Mouse (Mus musculus) left cerebral cortex, postnatal 10 days (tissue): Measurements from ENCODE around the gene Hip1. TPM values are rescaled to one million over a fixed set of nuclear protein-coding genes. Genes with fewer than 3 reads are reported as not detected.
"Not testable (repeated sequence)": the region's sequence is repeated elsewhere in the genome, so short reads cannot be mapped to it uniquely, and the experiment has no call there.

Experiments used
- DNase-seq, 2 experiments: peaks; one replicate each; pipeline ENCODE4 v3.0.0; 2021 to 2022; ENCODE audit warnings: low spot score in 2 of 2, mixed read lengths in 1 of 2; ENCODE audit errors: extremely low spot score in 1 of 2
- intact Hi-C: fragments of 180-260 bp; cut with DNase I; formaldehyde crosslinking; loops from one replicate; pipeline ENCODE4 v1.15.1; 2025
- total RNA-seq, 2 experiments: library from RNA; stranded (reverse); gene quantifications; 2 replicates each; pipeline ENCODE4 v1.2.3; 2021

Hip1 gene
- total RNA-seq, 2 experiments from 2014 or later: 80.5 to 85.2 TPM

GRCm38 (mm10) chr5:135498914-135499313 is 46.0 kb downstream of the Hip1 start:
- intact Hi-C loops: no loop called here
- DNase-seq: no peak

DNA sequence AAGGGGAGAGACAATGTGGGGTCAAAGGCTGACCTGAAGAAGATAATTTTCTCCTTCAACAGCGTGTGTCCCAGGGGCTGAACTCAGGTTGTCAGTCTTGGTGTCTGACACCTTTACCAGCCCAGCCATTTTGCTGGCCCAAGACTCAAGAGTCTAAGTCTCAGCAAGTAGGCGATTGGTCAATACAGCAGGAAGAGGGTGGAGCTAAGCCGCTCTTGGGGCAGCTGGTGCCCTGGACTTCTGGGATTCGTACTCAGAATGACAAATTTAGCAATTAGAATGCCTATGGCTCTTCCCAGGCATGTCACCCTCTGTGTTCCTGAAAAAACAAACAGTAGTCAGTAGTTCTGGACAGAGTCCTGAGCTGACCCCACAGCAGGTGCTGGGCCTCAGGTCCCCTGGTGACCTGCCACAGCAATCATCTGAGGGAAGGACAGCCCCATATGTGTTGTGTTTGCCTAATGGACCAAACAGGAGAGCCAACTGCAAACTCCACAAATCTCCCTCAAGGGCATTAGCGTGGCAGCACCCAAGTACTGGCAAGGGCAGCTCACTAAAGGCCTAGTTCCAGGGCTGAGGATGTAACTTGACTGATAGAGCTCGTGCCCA is 47.5 kb downstream of the Hip1 start:
- intact Hi-C loops: no loop called here
- no peak for DNase-seq

DNA sequence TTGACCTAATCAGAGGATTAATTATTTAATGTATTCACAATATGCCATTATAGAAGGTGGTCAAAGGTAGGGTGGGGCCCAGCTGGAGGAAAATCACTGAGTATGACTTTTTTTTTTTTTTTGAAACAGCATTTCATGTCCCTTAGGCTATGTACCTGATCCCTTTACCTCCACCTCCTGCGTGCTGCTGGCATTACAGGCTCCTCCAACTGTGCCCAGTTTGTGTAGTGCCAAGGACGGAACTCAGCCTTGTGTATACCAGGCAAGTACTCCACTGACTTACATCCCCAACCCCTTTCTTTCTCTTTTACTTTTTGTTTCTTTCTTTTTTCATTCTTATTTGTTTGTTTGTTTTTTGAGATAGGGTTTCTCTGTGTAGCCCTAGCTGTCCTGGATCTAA is 48.4 kb downstream of the Hip1 start:
- intact Hi-C loops: no loop called here
- DNase-seq: no peak

- intact Hi-C loops: loop anchor here (2.0 kb wide), 1 partner anchor 97 kb away; no protein-coding TSS in a partner anchor
- DNase-seq: no peak
Observed at GRCm38 (mm10) chr5:135495471-135495870, 49.4 kb downstream of the Hip1 start.

- DNase-seq: peak in 1 of 2 experiments; percentile 49
Observed at GRCm38 (mm10) chr5:135494183-135494910, 50.6 kb downstream of the Hip1 start.

DNA sequence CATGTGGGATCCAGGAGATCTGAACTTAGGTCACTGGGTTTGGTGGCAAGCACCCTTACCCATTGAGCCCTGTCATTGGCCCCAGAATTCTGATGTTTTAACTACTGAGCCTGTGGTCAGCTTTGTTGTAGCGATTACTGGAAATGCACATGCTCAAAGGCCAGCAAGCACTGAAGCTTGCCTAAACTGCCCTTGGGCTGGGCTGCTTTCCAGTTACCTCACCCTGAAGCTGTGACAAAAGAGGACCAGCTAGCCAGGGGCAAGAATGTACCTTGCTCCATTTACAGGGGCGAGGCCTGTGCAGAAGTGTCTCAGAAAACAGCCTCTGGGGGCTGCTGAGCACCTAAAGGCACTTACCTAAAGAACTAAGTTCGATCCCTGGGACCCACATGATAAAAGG is 51.8 kb downstream of the Hip1 start:
- no peak for DNase-seq
- intact Hi-C loops: no loop called here

More at GRCm38 (mm10) chr5:135494183-135494910, 50.6 kb downstream of the Hip1 start:
- intact Hi-C loops: loop anchor here (2.0 kb wide), 1 partner anchor 96 kb away; no protein-coding TSS in a partner anchor

DNA sequence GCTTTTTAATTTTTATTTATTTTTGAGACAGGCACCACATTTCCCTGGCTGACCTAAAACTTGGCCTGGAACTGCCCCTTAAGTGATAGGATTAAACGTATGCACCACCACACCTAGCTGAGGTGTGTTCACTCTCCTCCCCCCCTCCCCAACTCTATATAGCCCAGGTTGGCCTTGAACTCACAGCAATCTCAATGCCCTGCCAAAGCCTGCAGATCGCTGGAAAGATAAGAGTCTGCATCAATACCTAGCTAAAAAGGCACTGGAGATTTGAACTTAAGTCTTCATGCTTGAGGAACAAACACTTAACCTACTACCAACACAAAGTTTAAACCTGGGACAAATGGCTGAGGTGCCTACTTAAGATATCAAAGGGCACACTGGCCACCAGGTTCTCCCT is 52.8 kb downstream of the Hip1 start:
- intact Hi-C loops: no loop called here
- no peak for DNase-seq

DNA sequence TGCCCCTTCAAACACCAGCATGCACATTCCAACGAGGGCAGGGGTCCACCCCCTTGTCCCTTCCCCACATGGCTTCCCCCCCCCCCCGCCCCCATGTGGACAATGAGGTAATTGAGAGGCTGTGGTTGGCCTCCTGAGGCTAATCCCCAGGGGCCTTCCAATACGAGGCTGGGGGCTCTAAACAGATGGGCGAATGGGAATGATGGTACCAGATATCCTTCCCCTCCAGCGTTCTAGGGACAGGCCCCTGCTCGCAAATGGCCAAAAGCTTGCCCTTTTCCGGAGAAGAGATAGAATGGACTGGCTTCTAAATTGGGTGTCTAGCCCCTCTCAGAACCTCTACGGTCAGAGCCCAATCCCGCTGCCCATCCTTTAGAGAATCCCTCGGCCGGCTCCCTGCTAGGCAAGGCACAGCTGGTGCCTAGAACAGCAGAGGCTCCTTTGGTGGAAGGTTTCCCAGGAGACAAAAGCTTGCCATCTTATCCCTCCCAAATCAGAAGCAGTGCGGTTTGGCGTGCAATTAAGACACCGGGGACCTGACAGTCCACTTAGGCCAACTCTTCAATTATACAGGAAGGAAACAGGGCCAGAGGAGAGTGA is 55.1 kb downstream of the Hip1 start:
- intact Hi-C loops: no loop called here

DNA sequence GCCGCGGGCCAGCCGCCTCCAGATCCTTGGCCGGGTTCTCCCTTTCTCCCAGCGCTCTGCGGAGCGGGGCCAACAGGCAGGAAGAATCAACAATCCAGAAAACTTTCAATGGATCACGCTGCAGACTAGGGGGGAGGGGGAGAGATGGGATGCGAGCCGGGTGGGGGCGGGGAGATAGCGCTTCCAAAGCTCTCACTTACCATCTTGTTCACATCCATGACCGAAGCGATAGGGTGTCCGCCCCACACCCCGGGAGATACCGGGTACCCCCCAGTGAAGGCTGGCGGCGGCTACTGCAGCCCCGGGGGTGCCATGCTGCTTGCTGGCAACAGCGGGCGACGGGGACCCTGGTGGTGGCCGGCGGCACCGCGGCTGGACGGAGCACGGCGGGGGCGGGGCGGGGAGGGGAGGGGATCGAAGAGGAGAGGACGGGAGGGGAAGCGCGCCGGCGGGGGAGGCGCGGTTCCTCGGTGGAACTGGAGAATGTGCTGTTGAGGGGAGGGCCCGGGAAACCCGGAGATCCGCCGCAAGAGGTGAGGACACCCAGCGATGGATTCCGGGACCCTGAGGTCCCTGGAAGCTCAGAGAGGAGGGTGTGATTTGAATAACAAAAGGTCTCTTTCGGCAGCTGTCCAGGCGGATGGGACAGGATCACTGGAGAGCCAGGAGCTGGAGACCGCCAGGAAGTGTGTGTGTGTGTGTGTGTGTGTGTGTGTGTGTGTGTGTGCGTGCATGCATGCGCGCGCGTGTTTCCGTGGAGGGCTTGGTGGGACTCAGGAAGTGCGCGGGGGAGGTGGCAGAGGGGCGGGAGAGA is 55.8 kb downstream of the Hip1 start:
- intact Hi-C loops: no loop called here
- DNase-seq: peak; percentile 68 to 90

More for the DNA sequence above, 55.1 kb downstream of the Hip1 start:
- DNase-seq: no peak

DNA sequence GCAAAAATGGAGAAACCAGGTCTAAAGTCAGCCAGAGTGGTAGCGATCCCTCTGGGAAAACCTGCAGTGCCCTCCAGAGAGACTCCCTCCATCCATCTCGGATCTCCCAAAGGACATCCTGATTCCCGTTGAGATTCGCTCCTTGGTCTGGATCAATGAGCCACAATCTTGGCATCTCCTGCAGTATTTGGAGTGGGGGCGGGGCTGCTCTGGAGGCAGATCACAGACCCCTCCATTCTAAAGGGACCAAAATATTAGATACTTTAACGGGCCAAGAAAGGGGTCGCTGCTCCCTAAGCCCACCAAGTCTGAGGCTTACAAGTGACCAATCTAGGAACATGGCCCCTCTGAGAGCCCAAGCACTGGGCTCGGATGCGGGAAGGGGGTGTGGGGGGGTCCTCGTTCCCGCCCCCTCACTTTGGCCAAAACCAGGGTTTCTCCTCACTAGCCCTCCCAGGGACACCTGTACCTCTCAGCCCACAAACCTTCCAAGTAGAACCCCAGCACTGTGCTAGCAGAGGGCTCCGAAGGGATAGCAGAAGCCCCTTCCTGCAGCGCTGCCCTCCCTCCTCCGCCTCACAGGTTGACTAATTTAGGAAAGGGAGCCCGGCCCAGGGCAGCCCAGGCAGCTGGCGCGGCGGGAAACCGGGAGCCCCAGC is 56.6 kb downstream of the Hip1 start:
- intact Hi-C loops: no loop called here
- DNase-seq: peak; percentile 54 to 70

GRCm38 (mm10) chr5:135485289-135485688 is 59.6 kb downstream of the Hip1 start:
- intact Hi-C loops: no loop called here
- no peak for DNase-seq

GRCm38 (mm10) chr5:135483865-135484264 is 61.1 kb downstream of the Hip1 start:
- intact Hi-C loops, DNase-seq: not testable (repeated sequence)

GRCm38 (mm10) chr5:135478877-135479600 is 65.9 kb downstream of the Hip1 start:
- intact Hi-C loops: no loop called here
- DNase-seq: no peak

DNA sequence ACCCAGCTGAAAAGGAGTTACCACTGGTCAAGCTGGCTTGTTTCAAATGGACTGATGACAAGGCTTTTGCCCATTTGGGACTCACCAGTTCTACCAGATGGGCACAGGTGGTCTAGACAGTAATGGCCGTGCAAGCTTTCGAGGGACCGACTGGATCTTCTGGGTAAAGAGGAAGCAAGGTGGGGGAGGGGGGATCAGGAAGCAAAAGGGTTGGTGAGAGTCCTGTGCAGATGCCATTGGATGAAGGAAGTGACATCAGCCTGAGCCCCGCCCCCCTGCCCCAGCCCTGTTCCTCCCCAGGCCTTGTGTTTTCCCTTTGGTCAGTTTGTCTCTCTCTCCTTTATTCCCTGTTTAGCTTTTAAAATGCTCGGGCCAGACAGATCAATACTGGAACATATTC is 68.7 kb downstream of the Hip1 start:
- intact Hi-C loops: no loop called here
- no peak for DNase-seq

DNA sequence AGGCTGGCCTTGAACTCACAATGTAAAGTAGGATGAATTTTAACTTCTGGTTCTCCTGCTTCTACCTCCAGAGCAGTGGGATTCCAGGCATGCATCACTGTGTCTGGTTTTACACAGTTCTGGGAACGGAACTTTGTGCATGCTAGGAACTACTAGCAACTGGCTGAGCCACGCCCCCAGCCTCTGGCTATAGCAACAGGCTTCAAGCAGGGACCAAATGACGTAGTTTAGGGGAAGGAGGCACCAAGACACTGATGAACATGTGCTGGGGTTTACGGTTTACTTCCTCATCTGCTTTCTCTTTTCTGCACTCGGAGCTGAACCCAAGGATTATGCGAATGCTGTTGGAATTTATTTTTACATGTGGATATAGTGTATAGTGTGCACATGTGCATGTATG is 72.5 kb downstream of the Hip1 start:
- intact Hi-C loops: no loop called here
- no peak for DNase-seq

DNA sequence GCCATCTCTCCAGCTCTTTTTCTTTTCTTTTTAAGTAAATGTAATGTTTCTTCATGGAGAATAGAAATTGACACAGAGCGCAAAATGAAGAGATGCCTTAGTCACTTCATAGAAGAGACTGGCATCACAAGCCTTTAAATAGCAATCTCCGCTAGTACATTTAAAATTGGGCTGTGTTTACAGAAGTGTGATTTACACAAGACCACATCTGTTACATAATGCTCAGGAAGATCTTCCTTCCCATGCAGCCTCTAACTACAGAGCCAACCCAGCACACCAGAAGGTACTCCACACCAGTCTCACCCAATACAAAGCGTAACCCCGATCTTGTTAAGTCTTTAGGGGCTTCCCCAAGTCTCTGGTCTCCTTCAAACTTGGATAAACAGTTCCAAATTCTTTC is 73.2 kb downstream of the Hip1 start:
- intact Hi-C loops: no loop called here
- no peak for DNase-seq

DNA sequence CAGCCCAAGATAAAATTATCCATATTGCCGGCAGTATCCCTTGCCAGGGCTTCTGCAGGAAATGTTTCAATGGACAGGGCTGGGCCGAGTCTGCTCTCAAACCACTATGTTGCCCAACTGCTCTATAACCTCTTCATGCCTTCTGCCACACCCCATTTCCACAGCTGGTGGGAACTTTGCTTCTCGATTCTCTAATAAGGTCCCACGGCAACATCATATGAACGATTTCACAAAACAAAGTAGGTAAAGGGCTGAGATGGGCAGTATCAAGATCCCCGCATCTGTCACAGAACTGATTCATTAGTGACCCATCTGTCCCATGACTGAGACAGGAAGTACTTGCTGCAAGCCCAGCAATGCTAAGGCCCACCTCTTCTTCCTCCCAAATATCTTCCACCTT is 76.6 kb downstream of the Hip1 start:
- intact Hi-C loops: no loop called here
- no peak for DNase-seq

DNA sequence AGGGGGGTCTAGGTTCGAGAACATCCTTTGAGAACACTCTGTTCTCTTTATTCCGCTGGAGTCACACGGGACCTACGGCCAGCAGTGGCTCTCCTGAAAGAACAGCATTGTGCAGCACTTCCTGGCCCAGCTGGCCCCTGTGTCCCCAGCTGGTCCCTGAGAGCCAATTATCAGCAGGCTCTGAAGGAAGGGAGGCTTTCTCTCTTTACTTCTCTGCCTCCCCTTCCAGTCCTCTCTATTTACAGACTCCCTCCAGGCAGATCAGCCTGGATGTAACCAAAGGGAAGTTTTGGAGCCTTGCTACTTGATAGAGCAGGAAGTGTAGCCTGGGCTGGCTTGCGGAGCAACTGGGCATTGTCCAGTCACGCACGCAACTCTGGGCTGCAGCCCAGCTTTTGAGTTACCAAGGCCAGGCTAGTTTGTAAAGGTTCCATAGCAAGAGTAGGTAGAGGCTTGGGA is 79.1 kb downstream of the Hip1 start:
- intact Hi-C loops: no loop called here
- DNase-seq: peak; percentile 28 to 62
